Mouse (Mus musculus): ENCODE data around the gene Olfr469.
"Not testable (repeated sequence)": the region's sequence is repeated elsewhere in the genome, so short reads cannot be mapped to it uniquely, and the experiment has no call there.

DNA sequence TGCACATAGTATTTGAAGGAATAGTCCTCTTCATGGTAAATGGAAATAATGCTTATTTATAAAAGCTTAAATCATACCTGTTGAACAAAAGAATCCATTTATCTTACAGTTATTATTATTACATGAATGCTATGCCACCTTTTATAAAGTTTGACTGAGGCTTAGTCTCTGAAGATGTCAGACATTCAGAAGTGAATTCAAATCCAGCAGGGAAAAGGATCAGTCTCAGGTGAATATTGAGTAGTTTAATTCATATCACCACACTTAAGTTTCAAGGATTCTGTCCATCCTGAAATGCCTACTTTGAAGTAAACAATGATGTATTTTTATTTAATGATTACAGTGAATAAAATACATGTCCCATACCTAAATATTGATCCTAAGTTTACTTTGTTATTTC is at the start of gene Olfr469:
- TF ChIP-seq TCF12 (IDR thresholded peaks at IDR 0.05; ENCODE audit: insufficient read depth, poor library complexity, severe bottlenecking); E2F4 (IDR thresholded peaks at IDR 0.05; ENCODE audit: insufficient read depth); POLR2A (IDR thresholded peaks at IDR 0.05; ENCODE audit: insufficient read length, low read depth): not testable (repeated sequence)

Data from myocyte (in vitro differentiated cells).